Mouse (Mus musculus): Measurements from ENCODE around the gene Scgb1a1. TPM values are rescaled to one million over a fixed set of nuclear protein-coding genes. Genes with fewer than 3 reads are reported as not detected.
"Not testable (repeated sequence)": the region's sequence is repeated elsewhere in the genome, so short reads cannot be mapped to it uniquely, and the experiment has no call there.

The Scgb1a1 gene
- total RNA-seq, 2 experiments from 2014 or later = not detected

- DNase-seq (ENCODE audit: low spot score in 2 of 2) = no peak
Measured at GRCm38 (mm10) chr19:9100297-9101061, 12.7 kb upstream of the Scgb1a1 start.

- no peak for DNase-seq (ENCODE audit: low spot score in 2 of 2)
Measured at GRCm38 (mm10) chr19:9099751-9100150, 12.0 kb upstream of the Scgb1a1 start.

- no peak for DNase-seq (ENCODE audit: low spot score in 2 of 2)
Measured at GRCm38 (mm10) chr19:9097441-9097840, 9.7 kb upstream of the Scgb1a1 start.

GRCm38 (mm10) chr19:9095111-9095510, 7.4 kb upstream of the Scgb1a1 start:
- DNase-seq (ENCODE audit: low spot score in 2 of 2) = no peak

GRCm38 (mm10) chr19:9090709-9091108, 3.0 kb upstream of the Scgb1a1 start:
- no peak for DNase-seq (ENCODE audit: low spot score in 2 of 2)

- DNase-seq (ENCODE audit: low spot score in 2 of 2) = no peak
Measured at GRCm38 (mm10) chr19:9090191-9090590, 2.4 kb upstream of the Scgb1a1 start.

- DNase-seq (ENCODE audit: low spot score in 2 of 2) = not testable (repeated sequence)
Measured at GRCm38 (mm10) chr19:9083892-9084291, 3.9 kb downstream of the Scgb1a1 start.

- DNase-seq (ENCODE audit: low spot score in 2 of 2) = no peak
Measured at GRCm38 (mm10) chr19:9083010-9083355, 4.8 kb downstream of the Scgb1a1 start.

GRCm38 (mm10) chr19:9082191-9083009, 5.4 kb downstream of the Scgb1a1 start:
- peak; percentile 54 to 83 for DNase-seq (ENCODE audit: low spot score in 2 of 2)

GRCm38 (mm10) chr19:9081311-9082190, 6.2 kb downstream of the Scgb1a1 start:
- no peak for DNase-seq (ENCODE audit: low spot score in 2 of 2)

GRCm38 (mm10) chr19:9079916-9080315, 7.8 kb downstream of the Scgb1a1 start:
- no peak for DNase-seq (ENCODE audit: low spot score in 2 of 2)

- no peak for DNase-seq (ENCODE audit: low spot score in 2 of 2)
Measured at GRCm38 (mm10) chr19:9076982-9077660, 10.6 kb downstream of the Scgb1a1 start.

- DNase-seq (ENCODE audit: low spot score in 2 of 2) = no peak
Measured at GRCm38 (mm10) chr19:9076035-9076434, 11.7 kb downstream of the Scgb1a1 start.

GRCm38 (mm10) chr19:9075558-9075957, 12.2 kb downstream of the Scgb1a1 start:
- DNase-seq (ENCODE audit: low spot score in 2 of 2) = no peak

- no peak for DNase-seq (ENCODE audit: low spot score in 2 of 2)
Measured at GRCm38 (mm10) chr19:9074424-9074823, 13.3 kb downstream of the Scgb1a1 start.

- no peak for DNase-seq (ENCODE audit: low spot score in 2 of 2)
Measured at GRCm38 (mm10) chr19:9073776-9074411, 13.9 kb downstream of the Scgb1a1 start.

GRCm38 (mm10) chr19:9072157-9072530, 15.6 kb downstream of the Scgb1a1 start:
- no peak for DNase-seq (ENCODE audit: low spot score in 2 of 2)

- peak in 1 of 2 experiments; percentile 54 for DNase-seq (ENCODE audit: low spot score in 2 of 2)
Measured at GRCm38 (mm10) chr19:9071456-9072156, 16.2 kb downstream of the Scgb1a1 start.

- DNase-seq (ENCODE audit: low spot score in 2 of 2) = no peak
Measured at GRCm38 (mm10) chr19:9070316-9070715, 17.4 kb downstream of the Scgb1a1 start.
